Mouse (Mus musculus) lung, postnatal 0 days (tissue): ENCODE data around the gene Rpl3.

Experiments used
- CTCF ChIP-seq: IDR thresholded peaks from 2 replicates; pipeline ENCODE4 v1.5.1; 2016; ENCODE audit warnings: antibody characterized with exemption, mild to moderate bottlenecking
- EP300 ChIP-seq: IDR thresholded peaks from 2 replicates; pipeline ENCODE4 v1.6.1; 2016; ENCODE audit warnings: antibody characterized with exemption, mild to moderate bottlenecking, control low read depth

DNA sequence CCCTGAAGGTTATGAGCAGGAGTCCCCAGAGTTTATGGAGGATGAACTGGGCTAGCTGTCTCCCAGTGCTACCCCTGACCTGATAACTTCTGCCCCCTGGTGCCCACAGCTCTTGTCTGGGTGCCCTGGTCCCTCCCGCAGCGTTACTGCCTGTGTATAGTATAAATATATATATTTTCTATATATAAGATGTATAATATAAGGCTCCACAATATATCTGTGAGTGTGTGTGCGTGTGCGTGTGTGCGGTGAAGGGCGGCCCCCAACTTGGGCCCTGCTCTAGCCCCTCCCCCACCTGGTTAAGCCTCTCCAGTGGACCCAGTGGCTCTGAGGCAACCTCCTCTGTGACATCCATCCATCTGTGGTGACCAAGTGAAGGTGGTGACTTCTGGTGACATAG lies 27.4 kb upstream of the Rpl3 start:
- TF ChIP-seq CTCF (no peak), EP300 (no peak)
